Mouse (Mus musculus): ENCODE data around the gene Zfp219. TPM values are rescaled to one million over a fixed set of nuclear protein-coding genes. Genes with fewer than 3 reads are reported as not detected.
A peak's percentile ranks its signal among the peaks of the same experiment; 100 is the strongest.

Zfp219 gene
- polyA plus RNA-seq, 1 experiment, result 253 TPM

DNA sequence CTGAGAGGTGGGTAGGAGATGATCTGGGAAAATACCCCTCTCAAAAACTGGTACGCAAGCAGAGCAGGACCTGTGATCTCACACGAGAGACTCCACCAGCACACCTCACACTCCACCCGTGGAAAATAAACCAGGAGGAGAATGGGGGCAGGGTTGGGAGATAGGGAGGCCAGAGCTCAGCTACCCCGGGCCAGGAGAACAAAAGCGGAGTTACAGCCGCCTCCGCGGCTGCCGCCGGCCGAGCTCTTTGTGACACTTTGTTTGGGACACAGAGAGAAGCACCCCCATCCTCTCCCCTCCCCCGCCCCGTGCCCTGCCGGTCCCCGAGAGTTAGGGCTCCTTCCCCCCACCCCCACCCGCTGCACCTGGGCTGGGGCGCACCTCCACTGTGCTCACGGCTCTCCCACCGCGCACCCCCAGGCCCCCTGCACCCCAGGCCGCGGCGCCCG, 6.7 kb downstream of the Zfp219 start:
- H3K36me3 ChIP-seq (ENCODE audit: control insufficient read depth, insufficient read depth, low read length), result no peaks in the 10 kb centered on the region
- H3K27me3 ChIP-seq (ENCODE audit: control insufficient read depth, insufficient read depth, low read length), result no peaks in the 10 kb centered on the region
- DNase-seq, result peak; percentile 84
- WGBS, result under 1% methylated on average over 23 of the region's 24 CpGs
- H3K4me3 ChIP-seq (ENCODE audit: control insufficient read depth, insufficient read depth, low read length), result peak overlapping the region; percentile 61
- TF ChIP-seq POLR2A (IDR thresholded peaks at IDR 0.05; ENCODE audit: control insufficient read depth, extremely low read depth, insufficient read depth, low read length, poor library complexity) (peak; percentile 73), CTCF (IDR thresholded peaks at IDR 0.05; ENCODE audit: borderline replicate concordance, control insufficient read depth, extremely low read depth, insufficient read depth, low read length, poor library complexity) (no peak)
- peaks cover 37% of the 10 kb centered on the region for H3K4me1 ChIP-seq (replicated peaks; ENCODE audit: control insufficient read depth, insufficient read depth, low read length)
- peak overlapping the region; percentile 97 for H3K27ac ChIP-seq (ENCODE audit: control insufficient read depth, insufficient read depth, low read length)

- peak; percentile 4 for DNase-seq
- Histone ChIP-seq H3K27me3 (ENCODE audit: control insufficient read depth, insufficient read depth, low read length) (no peaks in the 10 kb centered on the region), H3K4me1 (replicated peaks; ENCODE audit: control insufficient read depth, insufficient read depth, low read length) (peaks cover 36% of the 10 kb centered on the region), H3K36me3 (ENCODE audit: control insufficient read depth, insufficient read depth, low read length) (no peaks in the 10 kb centered on the region), H3K4me3 (ENCODE audit: control insufficient read depth, insufficient read depth, low read length) (no peak overlapping the region), H3K27ac (ENCODE audit: control insufficient read depth, insufficient read depth, low read length) (peak overlapping the region; percentile 97)
- 87% methylated on average over 8 of the region's 8 CpGs for WGBS
- no peak for TF ChIP-seq POLR2A (IDR thresholded peaks at IDR 0.05; ENCODE audit: control insufficient read depth, extremely low read depth, insufficient read depth, low read length, poor library complexity)
- TF ChIP-seq CTCF (IDR thresholded peaks at IDR 0.05; ENCODE audit: borderline replicate concordance, control insufficient read depth, extremely low read depth, insufficient read depth, low read length, poor library complexity), result no peak
These were observed 7.4 kb downstream of the Zfp219 start for GRCm38 (mm10) chr14:52013021-52013610.

- Histone ChIP-seq H3K27ac (ENCODE audit: control insufficient read depth, insufficient read depth, low read length) (no peak overlapping the region; the same call in 1 of the 2 replicates), H3K36me3 (ENCODE audit: control insufficient read depth, insufficient read depth, low read length) (no peaks in the 10 kb centered on the region), H3K27me3 (ENCODE audit: control insufficient read depth, insufficient read depth, low read length) (no peaks in the 10 kb centered on the region), H3K4me1 (replicated peaks; ENCODE audit: control insufficient read depth, insufficient read depth, low read length) (peaks cover 38% of the 10 kb centered on the region), H3K4me3 (ENCODE audit: control insufficient read depth, insufficient read depth, low read length) (no peak overlapping the region)
- WGBS, result 95% methylated on average over 5 of the region's 5 CpGs
- TF ChIP-seq POLR2A (IDR thresholded peaks at IDR 0.05; ENCODE audit: control insufficient read depth, extremely low read depth, insufficient read depth, low read length, poor library complexity) (no peak), CTCF (IDR thresholded peaks at IDR 0.05; ENCODE audit: borderline replicate concordance, control insufficient read depth, extremely low read depth, insufficient read depth, low read length, poor library complexity) (no peak)
- DNase-seq, result no peak
These were observed 8.0 kb downstream of the Zfp219 start for GRCm38 (mm10) chr14:52012553-52012952.

- H3K27ac ChIP-seq (ENCODE audit: control insufficient read depth, insufficient read depth, low read length), result no peak overlapping the region
- no peak for DNase-seq
- no peak for TF ChIP-seq CTCF (IDR thresholded peaks at IDR 0.05; ENCODE audit: borderline replicate concordance, control insufficient read depth, extremely low read depth, insufficient read depth, low read length, poor library complexity)
- TF ChIP-seq POLR2A (IDR thresholded peaks at IDR 0.05; ENCODE audit: control insufficient read depth, extremely low read depth, insufficient read depth, low read length, poor library complexity), result no peak
- H3K4me1 ChIP-seq (replicated peaks; ENCODE audit: control insufficient read depth, insufficient read depth, low read length), result peaks cover 41% of the 10 kb centered on the region
- WGBS, result 91% methylated on average over 4 of the region's 4 CpGs
- H3K27me3 ChIP-seq (ENCODE audit: control insufficient read depth, insufficient read depth, low read length), result no peaks in the 10 kb centered on the region
- H3K4me3 ChIP-seq (ENCODE audit: control insufficient read depth, insufficient read depth, low read length), result no peak overlapping the region
- H3K36me3 ChIP-seq (ENCODE audit: control insufficient read depth, insufficient read depth, low read length), result peaks cover 2% of the 10 kb centered on the region
These were observed 8.4 kb downstream of the Zfp219 start for GRCm38 (mm10) chr14:52012085-52012484.

GRCm38 (mm10) chr14:52011683-52012082, 8.8 kb downstream of the Zfp219 start:
- TF ChIP-seq CTCF (IDR thresholded peaks at IDR 0.05; ENCODE audit: borderline replicate concordance, control insufficient read depth, extremely low read depth, insufficient read depth, low read length, poor library complexity) (no peak), POLR2A (IDR thresholded peaks at IDR 0.05; ENCODE audit: control insufficient read depth, extremely low read depth, insufficient read depth, low read length, poor library complexity) (no peak)
- Histone ChIP-seq H3K36me3 (ENCODE audit: control insufficient read depth, insufficient read depth, low read length) (peaks cover 6% of the 10 kb centered on the region), H3K27me3 (ENCODE audit: control insufficient read depth, insufficient read depth, low read length) (no peaks in the 10 kb centered on the region), H3K4me3 (ENCODE audit: control insufficient read depth, insufficient read depth, low read length) (no peak overlapping the region), H3K27ac (ENCODE audit: control insufficient read depth, insufficient read depth, low read length) (no peak overlapping the region), H3K4me1 (replicated peaks; ENCODE audit: control insufficient read depth, insufficient read depth, low read length) (peaks cover 43% of the 10 kb centered on the region)
- 73% methylated on average over 1 of the region's 1 CpGs for WGBS
- DNase-seq, result no peak

GRCm38 (mm10) chr14:52010446-52011111, 10.0 kb downstream of the Zfp219 start:
- no peak overlapping the region for H3K27ac ChIP-seq (ENCODE audit: control insufficient read depth, insufficient read depth, low read length)
- DNase-seq, result peak; percentile 23
- H3K4me1 ChIP-seq (replicated peaks; ENCODE audit: control insufficient read depth, insufficient read depth, low read length), result peaks cover 52% of the 10 kb centered on the region
- H3K36me3 ChIP-seq (ENCODE audit: control insufficient read depth, insufficient read depth, low read length), result peaks cover 12% of the 10 kb centered on the region
- TF ChIP-seq POLR2A (IDR thresholded peaks at IDR 0.05; ENCODE audit: control insufficient read depth, extremely low read depth, insufficient read depth, low read length, poor library complexity) (no peak), CTCF (IDR thresholded peaks at IDR 0.05; ENCODE audit: borderline replicate concordance, control insufficient read depth, extremely low read depth, insufficient read depth, low read length, poor library complexity) (no peak)
- no peaks in the 10 kb centered on the region for H3K27me3 ChIP-seq (ENCODE audit: control insufficient read depth, insufficient read depth, low read length)
- no peak overlapping the region for H3K4me3 ChIP-seq (ENCODE audit: control insufficient read depth, insufficient read depth, low read length)
- WGBS, result 88% methylated on average over 9 of the region's 9 CpGs
